Mouse (Mus musculus) mature B cell (primary cell): ENCODE data around the gene Mnx1.

ENCODE experiments used
- in situ Hi-C: fragments of 300-500 bp; cut with MboI; formaldehyde crosslinking; loops from 2 replicates; pipeline ENCODE4 v1.14.3; 2019

Mnx1 gene

GRCm38 (mm10) chr5:29478208-29479197, at the start of gene Mnx1:
Mnx1 (minus strand) TSS chr5:29478470.
- in situ Hi-C loops = no loop called here

GRCm38 (mm10) chr5:29516432-29516831, 38.2 kb upstream of the Mnx1 start:
- in situ Hi-C loops = no loop called here

- in situ Hi-C loops = no loop called here
Observed at GRCm38 (mm10) chr5:29515888-29516287, 37.6 kb upstream of the Mnx1 start.

- in situ Hi-C loops = no loop called here
Observed at GRCm38 (mm10) chr5:29507013-29507412, 28.7 kb upstream of the Mnx1 start.

- in situ Hi-C loops = no loop called here
Observed at GRCm38 (mm10) chr5:29487321-29487720, 9.1 kb upstream of the Mnx1 start.

GRCm38 (mm10) chr5:29485941-29486320, 7.7 kb upstream of the Mnx1 start:
- in situ Hi-C loops = no loop called here

- in situ Hi-C loops = no loop called here
Observed at GRCm38 (mm10) chr5:29484965-29485940, 7.0 kb upstream of the Mnx1 start.

- in situ Hi-C loops = no loop called here
Observed at GRCm38 (mm10) chr5:29483801-29484200, 5.5 kb upstream of the Mnx1 start.

- in situ Hi-C loops = no loop called here
Observed at GRCm38 (mm10) chr5:29479198-29479593, 926 bp upstream of the Mnx1 start.

GRCm38 (mm10) chr5:29477474-29478207, 629 bp downstream of the Mnx1 start:
- in situ Hi-C loops = no loop called here

- in situ Hi-C loops = no loop called here
Observed at GRCm38 (mm10) chr5:29476021-29476420, 2.2 kb downstream of the Mnx1 start.

GRCm38 (mm10) chr5:29475556-29475955, 2.7 kb downstream of the Mnx1 start:
- in situ Hi-C loops = no loop called here

- in situ Hi-C loops = no loop called here
Observed at GRCm38 (mm10) chr5:29475041-29475440, 3.2 kb downstream of the Mnx1 start.

GRCm38 (mm10) chr5:29474246-29474960, 3.9 kb downstream of the Mnx1 start:
- in situ Hi-C loops = no loop called here

- in situ Hi-C loops = no loop called here
Observed at GRCm38 (mm10) chr5:29473551-29474245, 4.6 kb downstream of the Mnx1 start.

- in situ Hi-C loops = no loop called here
Observed at GRCm38 (mm10) chr5:29471855-29472665, 6.2 kb downstream of the Mnx1 start.

- in situ Hi-C loops = no loop called here
Observed at GRCm38 (mm10) chr5:29471396-29471795, 6.9 kb downstream of the Mnx1 start.

- in situ Hi-C loops = no loop called here
Observed at GRCm38 (mm10) chr5:29470851-29471394, 7.3 kb downstream of the Mnx1 start.

- in situ Hi-C loops = no loop called here
Observed at GRCm38 (mm10) chr5:29470271-29470670, 8.0 kb downstream of the Mnx1 start.
